ENCODE assay signal across 9 mouse cellular contexts in genomic region chr17:85620680-85621504, GRCm38 (mm10). TPM values are rescaled to one million over a fixed set of nuclear protein-coding genes. Genes with fewer than 3 reads are reported as not detected.
DNase-seq lines count a peak whose midpoint lies in the region; ATAC-seq lines count a peak whose summit lies in the region.
"Had no signal": no experiment of that assay in that cellular context is flagged by ENCODE, and none has a peak within 500 bp of the region (broad histone marks: within the 10 kb centered on the region; RNA-seq: fewer than 3 reads in every experiment).

No protein-coding gene starts in this region.

- H3K27ac ChIP-seq in heart, embryonic 10.5 days = no peak overlapping the region
- peak overlapping the region; percentile 56; the same call in 1 of the 2 replicates for H3K27ac ChIP-seq in hindbrain, embryonic 10.5 days
- peak overlapping the region; percentile 81 for H3K27ac ChIP-seq in midbrain, embryonic 12.5 days (replicated peaks)

- H3K4me2 ChIP-seq in midbrain, embryonic 12.5 days (replicated peaks) = peak overlapping the region; percentile 52

- intact Hi-C loops in gastrocnemius, postnatal 14 days (cut with DNase I; ENCODE audit: low total_unique reads) = no loop called here

- under 1% methylated on average over 51 of the region's 54 CpGs for WGBS in heart, embryonic 10.5 days
- under 1% methylated on average over 48 of the region's 54 CpGs for WGBS in hindbrain, embryonic 10.5 days
- WGBS in midbrain, embryonic 12.5 days = under 1% methylated on average over 47 of the region's 54 CpGs

- H3K36me3 ChIP-seq in heart, embryonic 10.5 days = no peaks in the 10 kb centered on the region
- no peaks in the 10 kb centered on the region for H3K36me3 ChIP-seq in hindbrain, embryonic 10.5 days
- no peaks in the 10 kb centered on the region for H3K36me3 ChIP-seq in midbrain, embryonic 12.5 days

- ATAC-seq in midbrain, embryonic 12.5 days (ENCODE audit: low FRiP score, low read depth) = peak; percentile 45; the same call in 1 of the 2 replicates
- ATAC-seq in monocyte, adult 5-6 weeks (replicated peaks; ENCODE audit: insufficient number of reproducible peaks, low FRiP score, low TSS enrichment, poor library complexity, severe bottlenecking) = no peak

- H3K4me3 ChIP-seq in heart, embryonic 10.5 days = peak overlapping the region; percentile 56
- H3K4me3 ChIP-seq in hindbrain, embryonic 10.5 days = peak overlapping the region; percentile 43
- H3K4me3 ChIP-seq in midbrain, embryonic 12.5 days = peak overlapping the region; percentile 46

- no peaks in the 10 kb centered on the region for H3K9me3 ChIP-seq in heart, embryonic 10.5 days
- no peaks in the 10 kb centered on the region for H3K9me3 ChIP-seq in hindbrain, embryonic 10.5 days
- H3K9me3 ChIP-seq in midbrain, embryonic 12.5 days = no peaks in the 10 kb centered on the region

- no peak for DNase-seq in heart, embryonic 10.5 days (ENCODE audit: low spot score)
- DNase-seq in heart, adult 9 months (ENCODE audit: low spot score in 2 of 2) = no peak
- peak; percentile 40 for DNase-seq in MN1 (ENCODE audit: low spot score)
- peak; percentile 60 for DNase-seq in hindbrain, embryonic 10.5 days (ENCODE audit: low spot score)
- no peak for DNase-seq in adrenal gland, postnatal 14 days
- DNase-seq in gastrocnemius, postnatal 14 days = no peak

- H3K4me1 ChIP-seq in heart, embryonic 10.5 days = peaks cover 41% of the 10 kb centered on the region
- peaks cover 42% of the 10 kb centered on the region for H3K4me1 ChIP-seq in hindbrain, embryonic 10.5 days (replicated peaks)
- peaks cover 46% of the 10 kb centered on the region for H3K4me1 ChIP-seq in midbrain, embryonic 12.5 days

- peak overlapping the region; percentile 59 for H3K9ac ChIP-seq in midbrain, embryonic 12.5 days (replicated peaks)

- peaks cover 98% of the 10 kb centered on the region for H3K27me3 ChIP-seq in heart, embryonic 10.5 days (ENCODE audit: insufficient read depth, poor library complexity, severe bottlenecking)
- H3K27me3 ChIP-seq in hindbrain, embryonic 10.5 days (ENCODE audit: insufficient read depth, poor library complexity, severe bottlenecking) = peaks cover 100% of the 10 kb centered on the region
- peaks cover 94% of the 10 kb centered on the region for H3K27me3 ChIP-seq in midbrain, embryonic 12.5 days

RNA-seq across cellular contexts. Expression of gene Six3, which starts 7.5 kb away (rescaled TPM):
- 0.06 TPM in 1 of 2 replicates, not detected in the other for polyA plus RNA-seq in heart, embryonic 10.5 days (2016; fragmentation: Nextera tagmentation; extraction: Ambion mirVana)
- polyA plus RNA-seq in hindbrain, embryonic 10.5 days (2016; fragmentation: Nextera tagmentation; extraction: Ambion mirVana) = 0.46 and 1.9 TPM in 2 replicates
- polyA plus RNA-seq in midbrain, embryonic 12.5 days (2016; fragmentation: Nextera tagmentation; extraction: Ambion mirVana) = 19.8 and 25.1 TPM in 2 replicates
- total RNA-seq in monocyte, adult 5-6 weeks (2017) = not detected in 3 replicates
- not detected in 2 replicates for total RNA-seq in adrenal gland, postnatal 14 days (2021)
- total RNA-seq in gastrocnemius, postnatal 14 days (2021) = not detected
- polyA plus RNA-seq: neural tube, embryonic 14.5 days had no signal

Comparison
In these comparisons a context has a peak if more than half of its experiments do, and no peak if none do; other contexts are left out.
1. DNase-seq: peak in MN1 (single experiment) and hindbrain, embryonic 10.5 days (single experiment); none in heart, embryonic 10.5 days (single experiment), heart, adult 9 months (0 of 2), adrenal gland, postnatal 14 days (single experiment) and gastrocnemius, postnatal 14 days (single experiment).
2. Peak in every context shown above with its lines, with median percentiles within 50 percentile points of each other: H3K4me3 ChIP-seq.